Mouse (Mus musculus): ENCODE measurements around the gene Reep6. TPM values are rescaled to one million over a fixed set of nuclear protein-coding genes. Genes with fewer than 3 reads are reported as not detected.

Gene Reep6
- polyA plus RNA-seq, 1 experiment from 2014 or later, result 13.5 TPM

- peak within 1 kb of the TSS; percentile 56 for H3K4me2 ChIP-seq (replicated peaks; ENCODE audit: low read depth)
- peak within 1 kb of the TSS; percentile 31 for H3K4me3 ChIP-seq (ENCODE audit: low read depth, low read length)
- peak within 1 kb of the TSS; percentile 36 for H3K9ac ChIP-seq (ENCODE audit: low read length)
- no peak within 1 kb of the TSS for H3K27ac ChIP-seq (replicated peaks)
- H3K9me3 ChIP-seq (ENCODE audit: control insufficient read depth, low read length), result no peaks in the 10 kb centered on the region
- no peak for TF ChIP-seq EP300 (optimal IDR thresholded peaks at IDR 0.05)
- TF ChIP-seq CTCF (IDR thresholded peaks at IDR 0.05; ENCODE audit: low read depth), result peak; percentile 80
- DNase-seq (ENCODE audit: low spot score) (peak; percentile 75), ATAC-seq (ENCODE audit: low FRiP score, low TSS enrichment) (peak; percentile 18; the same call in 1 of the 2 replicates)
- H3K36me3 ChIP-seq (ENCODE audit: control insufficient read depth, insufficient read depth, low read length), result peaks cover 8% of the 10 kb centered on the region
- 3% methylated on average over 26 of the region's 26 CpGs for WGBS
- no peaks in the 10 kb centered on the region; the same call in 1 of the 2 replicates for H3K27me3 ChIP-seq (ENCODE audit: control insufficient read depth, insufficient read depth, low read length)
- H3K4me1 ChIP-seq (replicated peaks; ENCODE audit: control insufficient read depth, insufficient read depth), result no peaks in the 10 kb centered on the region
Measured at GRCm38 (mm10) chr10:80295618-80296425, 33.9 kb upstream of the Reep6 start, which contains the start of gene Apc2. Gene Apc2, plus strand, starts transcription at chr10:80295977.

- ATAC-seq (ENCODE audit: low FRiP score, low TSS enrichment) (no peak), DNase-seq (ENCODE audit: low spot score) (no peak)
- H3K4me2 ChIP-seq (replicated peaks; ENCODE audit: low read depth), result no peak overlapping the region
- H3K4me1 ChIP-seq (replicated peaks; ENCODE audit: control insufficient read depth, insufficient read depth), result no peaks in the 10 kb centered on the region
- H3K36me3 ChIP-seq (ENCODE audit: control insufficient read depth, insufficient read depth, low read length), result peaks cover 8% of the 10 kb centered on the region
- no peaks in the 10 kb centered on the region for H3K9me3 ChIP-seq (ENCODE audit: control insufficient read depth, low read length)
- no peaks in the 10 kb centered on the region; the same call in 1 of the 2 replicates for H3K27me3 ChIP-seq (ENCODE audit: control insufficient read depth, insufficient read depth, low read length)
- no peak overlapping the region for H3K9ac ChIP-seq (ENCODE audit: low read length)
- WGBS, result 84% methylated on average over 5 of the region's 5 CpGs
- H3K27ac ChIP-seq (replicated peaks), result no peak overlapping the region
- H3K4me3 ChIP-seq (ENCODE audit: low read depth, low read length), result no peak overlapping the region
- no peak for TF ChIP-seq CTCF (IDR thresholded peaks at IDR 0.05; ENCODE audit: low read depth)
- TF ChIP-seq EP300 (optimal IDR thresholded peaks at IDR 0.05), result no peak
Measured at GRCm38 (mm10) chr10:80296824-80297223, 32.9 kb upstream of the Reep6 start.

- no peak overlapping the region for H3K9ac ChIP-seq (ENCODE audit: low read length)
- no peak overlapping the region for H3K4me2 ChIP-seq (replicated peaks; ENCODE audit: low read depth)
- H3K4me3 ChIP-seq (ENCODE audit: low read depth, low read length), result no peak overlapping the region
- ATAC-seq (ENCODE audit: low FRiP score, low TSS enrichment) (no peak), DNase-seq (ENCODE audit: low spot score) (no peak)
- no peaks in the 10 kb centered on the region for H3K4me1 ChIP-seq (replicated peaks; ENCODE audit: control insufficient read depth, insufficient read depth)
- H3K27me3 ChIP-seq (ENCODE audit: control insufficient read depth, insufficient read depth, low read length), result no peaks in the 10 kb centered on the region; the same call in 1 of the 2 replicates
- no peaks in the 10 kb centered on the region for H3K9me3 ChIP-seq (ENCODE audit: control insufficient read depth, low read length)
- 69% methylated on average over 8 of the region's 8 CpGs for WGBS
- TF ChIP-seq EP300 (optimal IDR thresholded peaks at IDR 0.05) (no peak), CTCF (IDR thresholded peaks at IDR 0.05; ENCODE audit: low read depth) (no peak)
- H3K27ac ChIP-seq (replicated peaks), result no peak overlapping the region
- H3K36me3 ChIP-seq (ENCODE audit: control insufficient read depth, insufficient read depth, low read length), result peaks cover 8% of the 10 kb centered on the region
Measured at GRCm38 (mm10) chr10:80297526-80298133, 32.1 kb upstream of the Reep6 start.

- H3K4me2 ChIP-seq (replicated peaks; ENCODE audit: low read depth), result no peak overlapping the region
- H3K9ac ChIP-seq (ENCODE audit: low read length), result 0 out of 2 replicates have a peak overlapping the region, but pooled peaks have one; percentile 18
- no peaks in the 10 kb centered on the region for H3K4me1 ChIP-seq (replicated peaks; ENCODE audit: control insufficient read depth, insufficient read depth)
- peak; percentile 50 for DNase-seq (ENCODE audit: low spot score)
- TF ChIP-seq CTCF (IDR thresholded peaks at IDR 0.05; ENCODE audit: low read depth) (peak; percentile 39), EP300 (optimal IDR thresholded peaks at IDR 0.05) (no peak)
- H3K9me3 ChIP-seq (ENCODE audit: control insufficient read depth, low read length), result no peaks in the 10 kb centered on the region
- no peaks in the 10 kb centered on the region; the same call in 1 of the 2 replicates for H3K27me3 ChIP-seq (ENCODE audit: control insufficient read depth, insufficient read depth, low read length)
- no peak overlapping the region for H3K27ac ChIP-seq (replicated peaks)
- no peak for ATAC-seq (ENCODE audit: low FRiP score, low TSS enrichment)
- H3K4me3 ChIP-seq (ENCODE audit: low read depth, low read length), result no peak overlapping the region
- WGBS, result 6% methylated on average over 26 of the region's 26 CpGs
- H3K36me3 ChIP-seq (ENCODE audit: control insufficient read depth, insufficient read depth, low read length), result peaks cover 8% of the 10 kb centered on the region
Measured at GRCm38 (mm10) chr10:80298571-80299281, 31.0 kb upstream of the Reep6 start.

- Histone ChIP-seq H3K4me1 (replicated peaks; ENCODE audit: control insufficient read depth, insufficient read depth) (no peaks in the 10 kb centered on the region), H3K4me3 (ENCODE audit: low read depth, low read length) (no peak overlapping the region), H3K4me2 (replicated peaks; ENCODE audit: low read depth) (no peak overlapping the region), H3K9me3 (ENCODE audit: control insufficient read depth, low read length) (no peaks in the 10 kb centered on the region), H3K27me3 (ENCODE audit: control insufficient read depth, insufficient read depth, low read length) (peaks cover 2% of the 10 kb centered on the region), H3K27ac (replicated peaks) (no peak overlapping the region), H3K9ac (ENCODE audit: low read length) (0 out of 2 replicates have a peak overlapping the region, but pooled peaks have one; percentile 18), H3K36me3 (ENCODE audit: control insufficient read depth, insufficient read depth, low read length) (peaks cover 4% of the 10 kb centered on the region)
- ATAC-seq (ENCODE audit: low FRiP score, low TSS enrichment), result no peak
- whole genome bisulfite sequencing, result 19% methylated on average over 15 of the region's 15 CpGs
- TF ChIP-seq EP300 (optimal IDR thresholded peaks at IDR 0.05), result no peak
- TF ChIP-seq CTCF (IDR thresholded peaks at IDR 0.05; ENCODE audit: low read depth), result no peak
- no peak for DNase-seq (ENCODE audit: low spot score)
Measured at GRCm38 (mm10) chr10:80299301-80299700, 30.5 kb upstream of the Reep6 start.

Measured in stomach, postnatal 0 days (tissue).